Mouse (Mus musculus) midbrain, embryonic 13.5 days (tissue): ENCODE measurements around the gene Dhx58. TPM values are rescaled to one million over a fixed set of nuclear protein-coding genes. Genes with fewer than 3 reads are reported as not detected.
A peak's percentile ranks its signal among the peaks of the same experiment; 100 is the strongest.

ENCODE experiments used
- ATAC-seq: fragments of 200-750 bp; cut with Nextera tagmentation; 2 replicates; pipeline ENCODE4 v1.8.0; 2017; ENCODE audit warnings: mild to moderate bottlenecking, moderate TSS enrichment, moderate library complexity
- H3K27ac ChIP-seq: fragments of 300-500 bp; sonication (generic); 2 replicates; pipeline ENCODE4 v1.5.1; 2015; ENCODE audit warnings: inconsistent platforms, mild to moderate bottlenecking, moderate library complexity
- H3K27me3 ChIP-seq: fragments of 300-500 bp; sonication (generic); 2 replicates; pipeline ENCODE4 v1.6.1; 2015; ENCODE audit warnings: mild to moderate bottlenecking, inconsistent platforms
- H3K36me3 ChIP-seq: fragments of 300-500 bp; sonication (generic); 2 replicates; pipeline ENCODE4 v1.6.1; 2015; ENCODE audit warnings: mild to moderate bottlenecking, inconsistent platforms
- H3K4me1 ChIP-seq: fragments of 300-500 bp; sonication (generic); replicated peaks from 2 replicates; pipeline ENCODE4 v1.6.1; 2015; ENCODE audit warnings: inconsistent platforms
- H3K4me2 ChIP-seq: fragments of 300-500 bp; sonication (generic); replicated peaks from 2 replicates; pipeline ENCODE4 v1.6.1; 2015; ENCODE audit warnings: moderate library complexity, mild to moderate bottlenecking, inconsistent platforms
- H3K4me3 ChIP-seq: fragments of 300-500 bp; sonication (generic); replicated peaks from 2 replicates; pipeline ENCODE4 v1.5.1; 2015; ENCODE audit warnings: mild to moderate bottlenecking, inconsistent platforms
- H3K9ac ChIP-seq: fragments of 300-500 bp; sonication (generic); replicated peaks from 2 replicates; pipeline ENCODE4 v1.6.1; 2015; ENCODE audit warnings: mild to moderate bottlenecking, inconsistent platforms
- H3K9me3 ChIP-seq: fragments of 300-500 bp; sonication (generic); 2 replicates; pipeline ENCODE4 v1.6.1; 2016; ENCODE audit warnings: mild to moderate bottlenecking, inconsistent platforms
- WGBS: fragments of 180-500 bp; shearing (Covaris S2); methylation state at CpG from one replicate; pipeline ENCODE4 v1.1.7; 2015; 5-methylcytosine and 5-hydroxymethylcytosine counted together
- polyA plus RNA-seq: library from polyadenylated mRNA; unstranded; fragments of >200 nt; fragmentation: Nextera tagmentation; extraction: Ambion mirVana; gene quantifications from 2 replicates; pipeline ENCODE4 v1.2.1, GENCODE M21; 2015

Gene Dhx58
- polyA plus RNA-seq, 1 experiment from 2014 or later: 2.5 TPM

DNA sequence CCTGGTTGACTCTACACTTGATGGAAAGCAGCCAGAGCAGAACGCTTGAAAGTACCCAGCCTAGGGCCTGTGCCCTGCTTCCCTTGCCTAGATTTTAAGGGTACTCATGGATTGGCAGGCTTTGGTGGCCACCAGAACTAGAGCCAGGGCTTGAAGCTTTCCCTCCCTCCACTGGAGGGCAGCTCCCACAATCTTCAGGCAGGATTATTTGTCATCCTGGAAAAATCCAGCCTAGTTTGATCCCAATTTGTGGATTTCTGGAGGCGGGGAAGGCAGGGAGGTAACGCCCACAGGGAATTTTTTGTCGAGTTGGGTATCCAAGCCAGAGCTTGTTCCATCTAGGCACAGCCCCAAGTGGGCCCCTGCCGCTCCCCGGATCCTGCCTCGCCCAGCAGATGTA lies 13.7 kb downstream of the Dhx58 start:
- peaks cover 14% of the 10 kb centered on the region for H3K4me1 ChIP-seq
- H3K9ac ChIP-seq: no peak overlapping the region
- H3K9me3 ChIP-seq: no peaks in the 10 kb centered on the region
- H3K36me3 ChIP-seq: no peaks in the 10 kb centered on the region
- H3K4me2 ChIP-seq: no peak overlapping the region
- 78% methylated on average over 7 of the region's 7 CpGs for WGBS
- peaks cover 33% of the 10 kb centered on the region for H3K27me3 ChIP-seq
- no peak for ATAC-seq
- no peak overlapping the region for H3K4me3 ChIP-seq
- no peak overlapping the region for H3K27ac ChIP-seq

GRCm38 (mm10) chr11:100688443-100688842 lies 15.6 kb downstream of the Dhx58 start:
- Histone ChIP-seq H3K27me3 (peaks cover 29% of the 10 kb centered on the region), H3K9ac (no peak overlapping the region), H3K4me3 (no peak overlapping the region), H3K4me1 (peaks cover 14% of the 10 kb centered on the region), H3K36me3 (no peaks in the 10 kb centered on the region), H3K4me2 (no peak overlapping the region), H3K27ac (no peak overlapping the region), H3K9me3 (no peaks in the 10 kb centered on the region)
- 86% methylated on average over 4 of the region's 4 CpGs for WGBS
- no peak for ATAC-seq

- Histone ChIP-seq H3K27ac (no peak overlapping the region), H3K27me3 (peaks cover 22% of the 10 kb centered on the region), H3K4me3 (no peak overlapping the region), H3K36me3 (no peaks in the 10 kb centered on the region), H3K9me3 (no peaks in the 10 kb centered on the region), H3K9ac (no peak overlapping the region), H3K4me2 (no peak overlapping the region), H3K4me1 (peaks cover 4% of the 10 kb centered on the region)
- 84% methylated on average over 7 of the region's 7 CpGs for WGBS
- no peak for ATAC-seq
Observed at GRCm38 (mm10) chr11:100687265-100687664, 16.8 kb downstream of the Dhx58 start.

DNA sequence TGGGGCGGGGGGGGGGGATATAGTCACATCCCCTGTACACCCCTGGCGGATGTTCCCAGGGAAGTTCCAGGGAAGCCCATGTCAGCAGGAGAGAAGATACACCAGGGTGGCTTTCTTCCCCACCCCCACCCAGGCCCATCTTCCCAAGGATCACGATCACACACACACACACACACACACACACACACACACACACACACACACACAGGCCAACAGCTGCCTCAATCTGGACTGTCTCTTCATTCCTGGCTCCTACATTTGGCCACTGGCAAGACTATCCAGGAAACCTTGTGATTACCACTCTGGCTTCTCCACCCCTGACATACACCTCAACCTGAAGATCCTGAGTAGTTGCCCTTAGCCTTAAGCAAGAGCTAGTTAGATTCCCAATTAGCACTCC lies 18.7 kb downstream of the Dhx58 start:
- Histone ChIP-seq H3K36me3 (no peaks in the 10 kb centered on the region), H3K9ac (no peak overlapping the region), H3K27me3 (peaks cover 5% of the 10 kb centered on the region; the same call in 1 of the 2 replicates), H3K4me1 (no peaks in the 10 kb centered on the region), H3K4me3 (no peak overlapping the region), H3K9me3 (no peaks in the 10 kb centered on the region), H3K27ac (no peak overlapping the region), H3K4me2 (no peak overlapping the region)
- 82% methylated on average over 2 of the region's 3 CpGs for WGBS
- no peak for ATAC-seq

GRCm38 (mm10) chr11:100684084-100684483 lies 20.0 kb downstream of the Dhx58 start:
- Histone ChIP-seq H3K4me2 (no peak overlapping the region), H3K9ac (no peak overlapping the region), H3K9me3 (no peaks in the 10 kb centered on the region), H3K27me3 (no peaks in the 10 kb centered on the region), H3K4me1 (no peaks in the 10 kb centered on the region), H3K36me3 (no peaks in the 10 kb centered on the region), H3K27ac (no peak overlapping the region), H3K4me3 (no peak overlapping the region)
- 88% methylated on average over 2 of the region's 2 CpGs for WGBS
- ATAC-seq: no peak

GRCm38 (mm10) chr11:100682526-100682925 lies 21.5 kb downstream of the Dhx58 start:
- 74% methylated on average over 5 of the region's 5 CpGs for WGBS
- no peak overlapping the region for H3K27ac ChIP-seq
- no peak for ATAC-seq
- H3K4me1 ChIP-seq: 0 out of 2 replicates have a peak, but pooled peaks cover 6% of the 10 kb centered on the region
- no peak overlapping the region for H3K4me2 ChIP-seq
- no peaks in the 10 kb centered on the region for H3K27me3 ChIP-seq
- no peak overlapping the region for H3K9ac ChIP-seq
- no peak overlapping the region for H3K4me3 ChIP-seq
- no peaks in the 10 kb centered on the region for H3K9me3 ChIP-seq
- H3K36me3 ChIP-seq: no peaks in the 10 kb centered on the region

- 80% methylated on average over 5 of the region's 5 CpGs for WGBS
- no peak for ATAC-seq
Observed at GRCm38 (mm10) chr11:100681826-100682225, 22.2 kb downstream of the Dhx58 start.

GRCm38 (mm10) chr11:100677810-100678209 lies 26.3 kb downstream of the Dhx58 start:
- WGBS: 53% methylated on average over 7 of the region's 7 CpGs
- H3K27ac ChIP-seq: no peak overlapping the region
- no peaks in the 10 kb centered on the region for H3K36me3 ChIP-seq
- H3K9me3 ChIP-seq: no peaks in the 10 kb centered on the region
- no peak overlapping the region for H3K4me2 ChIP-seq
- H3K4me1 ChIP-seq: peaks cover 14% of the 10 kb centered on the region
- no peak for ATAC-seq
- no peak overlapping the region for H3K9ac ChIP-seq
- H3K4me3 ChIP-seq: no peak overlapping the region
- no peaks in the 10 kb centered on the region; the same call in 1 of the 2 replicates for H3K27me3 ChIP-seq

More at GRCm38 (mm10) chr11:100681826-100682225, 22.2 kb downstream of the Dhx58 start:
- Histone ChIP-seq H3K9me3 (no peaks in the 10 kb centered on the region), H3K4me3 (no peak overlapping the region), H3K9ac (no peak overlapping the region), H3K4me1 (0 out of 2 replicates have a peak, but pooled peaks cover 8% of the 10 kb centered on the region), H3K36me3 (no peaks in the 10 kb centered on the region), H3K27ac (no peak overlapping the region), H3K27me3 (no peaks in the 10 kb centered on the region), H3K4me2 (no peak overlapping the region)

DNA sequence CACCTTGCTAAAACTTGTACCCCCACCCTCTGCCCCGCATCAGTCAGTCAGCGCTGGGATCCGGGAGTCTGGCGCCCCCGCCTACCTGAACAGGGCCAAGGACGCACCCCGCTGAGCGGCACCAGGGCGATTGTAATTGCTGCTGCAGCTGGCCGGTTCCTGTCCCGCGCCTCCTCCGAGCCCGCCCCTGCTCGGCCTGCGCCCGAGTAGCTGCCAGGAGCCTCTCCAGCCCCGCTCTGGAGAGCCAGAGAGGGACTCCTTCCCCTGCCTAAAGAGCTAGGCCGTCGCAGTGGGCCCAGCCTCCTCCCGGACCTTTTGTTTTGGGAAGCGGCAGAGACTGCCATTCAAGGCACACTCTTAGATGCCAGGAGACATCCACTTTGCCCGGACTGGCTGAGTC lies 30.9 kb downstream of the Dhx58 start:
- no peak for ATAC-seq
- Histone ChIP-seq H3K27me3 (no peaks in the 10 kb centered on the region; the same call in 1 of the 2 replicates), H3K27ac (no peak overlapping the region), H3K36me3 (no peaks in the 10 kb centered on the region), H3K9me3 (no peaks in the 10 kb centered on the region), H3K4me1 (peaks cover 14% of the 10 kb centered on the region), H3K4me3 (peak overlapping the region; percentile 6; the same call in 1 of the 2 replicates), H3K4me2 (peak overlapping the region; percentile 41), H3K9ac (peak overlapping the region; percentile 51; the same call in 1 of the 2 replicates)
- 2% methylated on average over 23 of the region's 23 CpGs for WGBS

DNA sequence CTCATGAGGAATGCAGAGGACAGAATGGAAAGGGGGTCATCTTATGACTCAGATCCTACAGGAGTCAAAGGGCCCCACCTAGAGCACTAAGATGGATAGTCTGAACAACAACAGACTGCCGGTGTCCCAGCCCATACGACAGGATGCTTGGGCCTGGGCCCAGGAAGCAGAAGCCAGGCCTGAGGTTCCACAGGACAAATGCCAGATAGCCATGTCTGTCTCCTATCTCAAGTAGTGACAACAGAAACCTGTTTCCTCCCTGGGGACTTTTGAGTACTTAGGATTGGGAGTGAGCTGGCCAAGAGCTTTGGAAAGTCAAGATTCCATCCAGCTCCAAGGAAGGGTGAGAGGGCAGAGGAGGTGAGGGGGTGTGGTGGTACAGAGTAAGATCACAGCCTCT lies 32.1 kb downstream of the Dhx58 start:
- Histone ChIP-seq H3K27me3 (no peaks in the 10 kb centered on the region; the same call in 1 of the 2 replicates), H3K4me3 (no peak overlapping the region), H3K36me3 (no peaks in the 10 kb centered on the region), H3K27ac (no peak overlapping the region), H3K9ac (no peak overlapping the region), H3K9me3 (no peaks in the 10 kb centered on the region), H3K4me1 (peaks cover 6% of the 10 kb centered on the region), H3K4me2 (no peak overlapping the region)
- no peak for ATAC-seq
- WGBS: 87% methylated on average over 2 of the region's 2 CpGs

- 67% methylated on average over 1 of the region's 1 CpGs for WGBS
- no peak overlapping the region for H3K4me3 ChIP-seq
- no peaks in the 10 kb centered on the region for H3K36me3 ChIP-seq
- no peaks in the 10 kb centered on the region for H3K9me3 ChIP-seq
- no peak overlapping the region for H3K27ac ChIP-seq
- H3K9ac ChIP-seq: no peak overlapping the region
- H3K27me3 ChIP-seq: no peaks in the 10 kb centered on the region; the same call in 1 of the 2 replicates
- ATAC-seq: no peak
- no peak overlapping the region for H3K4me2 ChIP-seq
- H3K4me1 ChIP-seq: peaks cover 6% of the 10 kb centered on the region
Observed at GRCm38 (mm10) chr11:100671049-100671448, 33.0 kb downstream of the Dhx58 start.

DNA sequence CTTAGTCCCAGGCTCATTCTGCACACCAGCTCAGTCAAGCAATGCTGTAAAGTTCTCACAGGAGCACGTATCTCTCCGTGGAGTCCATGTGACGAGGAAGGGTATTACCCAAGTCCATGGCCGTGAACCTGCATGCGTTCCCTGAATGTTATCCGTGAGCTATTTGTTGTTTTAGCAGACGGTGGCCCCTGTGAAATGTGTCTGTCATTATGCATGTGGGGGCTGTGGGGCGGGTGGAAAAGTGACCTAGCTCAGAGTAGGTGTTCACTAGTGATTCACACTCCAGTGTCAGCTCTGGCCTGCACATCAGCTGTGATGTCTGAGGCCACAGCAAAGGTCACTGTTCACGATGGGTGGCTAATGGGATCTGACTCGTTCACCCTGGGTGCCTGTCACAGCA lies 44.3 kb downstream of the Dhx58 start:
- H3K36me3 ChIP-seq: no peaks in the 10 kb centered on the region
- no peak overlapping the region for H3K9ac ChIP-seq
- H3K4me3 ChIP-seq: no peak overlapping the region
- no peaks in the 10 kb centered on the region for H3K27me3 ChIP-seq
- no peak for ATAC-seq
- H3K27ac ChIP-seq: no peak overlapping the region
- no peak overlapping the region for H3K4me2 ChIP-seq
- no peaks in the 10 kb centered on the region for H3K9me3 ChIP-seq
- H3K4me1 ChIP-seq: peaks cover 6% of the 10 kb centered on the region
- 71% methylated on average over 10 of the region's 10 CpGs for WGBS

GRCm38 (mm10) chr11:100656458-100656857 lies 47.6 kb downstream of the Dhx58 start:
- H3K27me3 ChIP-seq: peaks cover 7% of the 10 kb centered on the region
- no peak overlapping the region for H3K27ac ChIP-seq
- H3K9me3 ChIP-seq: no peaks in the 10 kb centered on the region
- H3K4me2 ChIP-seq: no peak overlapping the region
- no peak overlapping the region for H3K4me3 ChIP-seq
- no peaks in the 10 kb centered on the region for H3K36me3 ChIP-seq
- no peak for ATAC-seq
- H3K9ac ChIP-seq: no peak overlapping the region; the same call in 1 of the 2 replicates
- 6% methylated on average over 6 of the region's 6 CpGs for WGBS
- peaks cover 6% of the 10 kb centered on the region for H3K4me1 ChIP-seq
